Mouse (Mus musculus) cerebellum, adult 11-12 months (tissue): ENCODE measurements around the gene Oxa1l.

ENCODE experiments used
- DNase-seq: peaks from one replicate; pipeline ENCODE4 v3.0.0; 2022

Oxa1l gene

DNA sequence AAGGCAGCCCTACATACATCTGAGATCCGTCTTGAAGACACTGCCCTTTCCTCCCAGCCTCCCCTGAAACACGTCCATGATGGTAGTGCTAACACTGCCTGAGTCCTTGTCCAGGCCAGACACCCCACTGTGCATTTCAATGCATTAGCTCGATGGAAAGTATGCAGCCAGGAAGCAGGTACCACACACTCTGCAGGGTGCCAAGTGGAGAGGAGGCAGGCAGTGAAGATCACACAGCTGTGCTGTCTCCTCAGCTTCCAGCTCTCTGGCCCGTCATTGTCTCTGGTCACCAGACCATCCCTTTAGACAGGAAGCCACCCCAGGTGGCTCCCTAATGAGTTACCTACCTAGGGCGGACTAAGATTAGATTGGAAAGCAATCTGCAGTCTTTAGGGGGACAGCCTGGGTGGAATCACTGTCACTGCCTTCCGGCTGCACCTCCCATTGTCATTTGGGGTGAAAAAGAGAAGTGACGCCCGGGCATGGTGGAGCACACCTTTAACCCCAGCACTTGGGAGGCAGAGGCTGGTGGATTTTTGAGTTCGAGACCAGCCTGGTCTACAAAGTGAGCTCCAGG is 51.5 kb downstream of the Oxa1l start:
- no peak for DNase-seq

DNA sequence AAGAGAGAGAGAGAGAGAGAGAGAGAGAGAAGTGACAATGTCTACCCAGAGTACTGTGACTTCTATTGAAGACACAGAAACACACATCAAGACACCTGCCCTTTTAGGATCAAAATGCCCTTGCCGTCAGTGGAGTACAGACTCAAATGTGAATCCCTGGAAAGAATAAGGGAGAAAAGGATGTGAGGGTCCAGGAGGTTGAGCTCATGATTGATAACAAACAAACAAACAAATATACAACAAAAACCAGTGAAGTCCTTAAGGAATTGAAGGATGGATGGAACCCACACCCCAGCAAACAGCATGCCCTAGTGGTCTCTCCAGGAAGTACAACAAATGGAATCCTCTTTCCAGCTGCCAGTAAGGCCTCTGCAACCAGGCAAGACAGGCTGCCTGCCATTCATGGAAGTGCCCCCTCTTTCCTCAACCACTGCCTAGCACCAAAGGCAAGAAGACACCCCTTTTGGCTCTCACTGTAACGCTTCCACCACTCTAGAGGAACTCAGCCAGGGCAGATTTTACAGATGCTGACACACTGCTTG is 52.1 kb downstream of the Oxa1l start:
- no peak for DNase-seq

DNA sequence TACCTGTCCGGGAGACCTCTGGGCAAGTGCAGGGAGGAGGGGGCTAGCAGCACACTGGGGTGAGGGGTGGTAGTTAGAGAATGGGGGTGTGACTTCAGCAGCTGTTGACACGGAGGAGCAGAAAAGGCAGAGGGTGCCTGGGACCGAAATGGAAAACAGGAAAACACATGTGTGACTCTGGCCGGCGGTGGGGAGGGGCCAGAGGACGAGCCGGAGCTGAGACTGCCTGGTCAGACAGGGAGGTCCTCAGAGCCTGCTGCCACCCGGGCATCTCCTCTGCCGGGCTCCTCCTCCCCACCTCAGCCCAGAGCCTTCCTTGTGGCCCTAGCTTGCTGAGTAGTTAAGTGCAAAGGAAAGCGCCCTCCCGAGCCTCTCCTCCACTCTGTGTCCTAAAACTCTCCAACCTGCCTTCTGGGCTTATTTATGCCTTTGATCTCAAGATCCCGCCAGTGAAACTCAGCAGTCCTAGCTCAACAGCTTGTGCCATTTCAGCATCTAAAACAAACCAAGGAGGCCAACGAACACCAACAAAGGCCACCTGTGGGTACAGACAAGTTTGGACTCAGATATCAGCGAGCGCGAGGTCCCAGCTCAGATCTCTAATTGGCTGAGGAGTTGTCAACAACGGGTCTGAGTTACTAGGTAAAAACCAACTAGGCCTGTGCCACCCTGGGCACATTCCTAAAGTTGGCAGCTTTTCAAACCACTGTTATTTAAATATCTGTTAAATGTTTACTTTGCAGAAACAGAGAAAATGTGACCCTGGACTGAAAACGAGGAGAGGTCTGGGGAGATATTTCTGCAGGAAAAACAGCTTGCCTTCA is 53.5 kb downstream of the Oxa1l start:
- no peak for DNase-seq

DNA sequence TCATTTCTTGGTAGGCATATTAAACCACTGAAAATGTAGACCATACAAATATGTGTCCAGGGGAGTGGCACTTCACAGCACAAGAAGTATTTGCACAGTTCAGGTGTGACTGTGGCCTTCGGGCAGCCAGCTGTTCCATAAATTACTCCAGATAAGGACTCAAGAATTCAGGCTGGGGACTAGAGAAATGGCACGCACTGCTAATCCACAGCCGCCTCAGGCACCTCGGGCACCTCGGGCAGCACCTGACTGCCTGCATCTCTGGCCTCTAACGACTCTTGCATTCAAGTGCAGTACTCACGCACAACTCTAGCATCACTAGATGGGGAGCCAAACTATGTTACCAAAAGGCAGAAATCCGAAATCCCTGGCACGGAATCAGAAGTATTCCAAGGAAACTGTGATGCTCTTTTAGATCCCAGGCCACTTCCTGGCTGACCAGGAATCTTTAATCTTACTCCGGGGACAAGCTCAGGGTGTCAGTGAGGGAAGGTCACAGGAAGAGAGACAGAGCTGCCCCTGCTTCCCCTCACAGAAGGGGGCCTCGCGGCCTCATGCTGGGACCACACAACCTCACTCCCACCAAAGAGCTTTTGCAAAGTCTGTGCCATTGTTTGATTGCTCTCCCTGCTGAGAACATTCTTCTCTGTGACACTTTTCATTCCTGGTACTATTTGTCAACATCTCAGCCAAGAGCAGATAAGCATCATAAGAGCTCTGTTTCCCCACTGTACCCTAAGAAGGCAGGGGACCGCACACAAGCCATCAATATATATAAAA is 54.8 kb downstream of the Oxa1l start:
- no peak for DNase-seq

DNA sequence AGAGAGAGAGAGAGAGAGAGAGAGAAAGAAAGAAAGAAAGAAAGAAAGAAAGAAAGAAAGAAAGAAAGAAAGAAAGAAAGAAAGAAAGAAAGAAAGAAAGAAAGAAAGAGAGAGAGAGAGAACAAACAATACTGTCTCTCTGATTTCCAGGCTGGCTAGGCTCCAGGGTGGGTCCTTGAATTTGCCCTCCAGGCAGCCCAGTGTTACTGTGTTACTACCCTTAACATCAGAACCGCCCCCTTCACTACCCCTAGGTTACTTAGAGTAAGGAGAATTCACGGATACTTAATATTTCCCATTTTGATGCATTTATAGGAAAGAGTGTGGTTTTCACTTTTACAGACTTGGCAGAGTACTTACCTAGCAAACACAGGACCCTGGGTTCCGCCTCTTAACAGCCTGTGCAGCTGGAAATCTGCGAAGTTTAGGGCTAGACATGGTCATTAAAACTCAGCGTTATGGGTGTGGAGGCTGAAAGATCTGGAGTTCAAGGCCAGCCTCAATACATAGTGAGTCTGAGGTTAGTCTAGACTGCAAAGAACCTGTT is 55.7 kb downstream of the Oxa1l start:
- no peak for DNase-seq

DNA sequence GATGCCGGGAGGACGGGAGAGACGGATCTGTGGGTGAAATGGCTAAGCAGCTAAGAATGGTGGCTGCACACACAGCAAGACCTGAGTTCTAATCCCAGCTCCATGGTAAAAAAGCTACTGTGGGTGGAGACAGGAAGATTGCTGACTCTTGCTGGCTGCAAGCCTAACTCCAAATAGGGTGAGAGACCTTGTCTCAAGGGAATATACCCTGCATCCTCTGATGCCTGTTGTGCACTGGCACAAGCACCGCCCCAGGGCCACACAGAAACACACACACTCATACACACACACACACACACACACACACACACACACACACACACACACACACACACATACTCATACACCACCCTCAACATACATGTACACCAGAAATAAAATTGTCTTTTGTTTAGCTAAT is 56.2 kb downstream of the Oxa1l start:
- no peak for DNase-seq

DNA sequence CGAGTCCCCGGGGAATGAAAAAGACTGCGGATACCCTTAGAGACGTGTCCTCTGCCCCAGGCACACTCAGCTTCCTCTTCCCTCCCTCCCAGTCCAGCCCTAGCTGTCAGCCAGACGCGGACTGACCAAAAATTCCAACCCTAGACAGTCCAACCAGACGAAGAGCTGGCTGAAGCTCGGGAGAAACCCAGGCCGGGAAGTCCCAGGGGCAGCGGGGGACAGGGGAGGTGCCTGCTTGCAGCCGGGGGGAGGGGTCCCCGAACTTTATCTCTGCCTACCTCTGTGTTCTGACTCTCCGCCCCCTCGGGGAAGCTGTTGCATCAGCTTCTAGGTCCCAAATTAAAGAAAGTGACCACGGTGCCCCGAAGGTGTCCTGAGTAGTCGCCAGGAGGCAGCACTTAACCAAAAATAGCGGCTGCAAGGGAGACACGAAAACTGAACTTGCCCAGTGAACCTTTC is 57.0 kb downstream of the Oxa1l start, which contains the start of gene Slc7a7:
Gene Slc7a7, minus strand, starts transcription at position 158 of the 459 bp plus-strand sequence.
- DNase-seq, result no peak
